23 mouse cellular contexts compared by ENCODE assay signal in genomic region chr11:115968731-115969405, GRCm38 (mm10). TPM values are rescaled to one million over a fixed set of nuclear protein-coding genes. Genes with fewer than 3 reads are reported as not detected.
A peak's percentile ranks its signal among the peaks of the same experiment; 100 is the strongest.
DNase-seq lines count a peak whose midpoint lies in the region; ATAC-seq and TF ChIP-seq lines count a peak whose summit lies in the region.
"Had no signal": no experiment of that assay in that cellular context is flagged by ENCODE, and none has a peak within 500 bp of the region (broad histone marks: within the 10 kb centered on the region; RNA-seq: fewer than 3 reads in every experiment).

No protein-coding gene starts in this region.

- H3K9me3 ChIP-seq in lung, postnatal 0 days (ENCODE audit: low read length) = no peaks in the 10 kb centered on the region
- H3K9me3 ChIP-seq in ES-E14 (ENCODE audit: control insufficient read depth, insufficient read depth, low read depth, low read length) = no peaks in the 10 kb centered on the region
- H3K9me3 ChIP-seq: embryonic facial prominence, embryonic 13.5 days; hindbrain, embryonic 15.5 days; midbrain, embryonic 12.5 days; neural tube, embryonic 13.5 days had no signal

- H3K4me1 ChIP-seq in lung, postnatal 0 days (ENCODE audit: insufficient read depth, low read depth, low read length) = peaks cover 8% of the 10 kb centered on the region; the same call in 1 of the 2 replicates
- H3K4me1 ChIP-seq in lung, adult 2 months (ENCODE audit: control insufficient read depth, insufficient read depth, low read length) = peaks cover 10% of the 10 kb centered on the region
- peaks cover 11 to 24% of the 10 kb centered on the region in 2 experiments for H3K4me1 ChIP-seq in ES-E14 (ENCODE audit: control insufficient read depth in 2 of 2, insufficient read depth in 2 of 2, low read length in 2 of 2, poor library complexity in 1 of 2)
- H3K4me1 ChIP-seq: hindbrain, embryonic 15.5 days had no signal

- ATAC-seq in lung, postnatal 0 days = no peak
- ATAC-seq in granulocyte monocyte progenitor cell, adult 5-6 weeks (replicated peaks; ENCODE audit: poor library complexity, severe bottlenecking) = peak; percentile 41; the same call in 1 of the 2 replicates
- ATAC-seq: forebrain, postnatal 0 days had no signal

- in situ Hi-C loops in ES-E14 (cut with MboI; ENCODE audit: low sequenced_read_pairs in 2 of 2, unreplicated experiment in 2 of 2) = no loop called here

- no peak for TF ChIP-seq CTCF in lung, postnatal 0 days (IDR thresholded peaks at IDR 0.05)
- no peak for TF ChIP-seq CTCF in lung, adult 2 months (IDR thresholded peaks at IDR 0.05; ENCODE audit: insufficient read depth, low read length)

- H3K36me3 ChIP-seq in lung, postnatal 0 days (ENCODE audit: insufficient read depth, low read length) = peaks cover 7% of the 10 kb centered on the region; the same call in 1 of the 2 replicates
- H3K36me3 ChIP-seq in ES-E14 (ENCODE audit: control insufficient read depth, insufficient read depth, low read length, poor library complexity, severe bottlenecking) = peaks cover 17% of the 10 kb centered on the region

- TF ChIP-seq EP300 in lung, postnatal 0 days (IDR thresholded peaks at IDR 0.05) = no peak

- H3K9ac ChIP-seq in lung, postnatal 0 days (replicated peaks; ENCODE audit: low read depth) = no peak overlapping the region
- H3K9ac ChIP-seq in ES-E14 (ENCODE audit: insufficient read depth, low read depth, low read length, poor library complexity, severe bottlenecking) = no peak overlapping the region
- H3K9ac ChIP-seq: embryonic facial prominence, embryonic 13.5 days; forebrain, postnatal 0 days; hindbrain, embryonic 15.5 days; midbrain, embryonic 12.5 days; neural tube, embryonic 13.5 days had no signal

- H3K4me3 ChIP-seq in lung, postnatal 0 days (ENCODE audit: low read depth, low read length) = no peak overlapping the region
- no peak overlapping the region for H3K4me3 ChIP-seq in lung, adult 2 months (replicated peaks; ENCODE audit: extremely low read depth, low read depth, low read length)
- no peak overlapping the region for H3K4me3 ChIP-seq in ES-E14 (ENCODE audit: insufficient read depth in 1 of 2, low read depth in 1 of 2, low read length in 2 of 2, poor library complexity in 1 of 2, severe bottlenecking in 1 of 2)
- H3K4me3 ChIP-seq: embryonic facial prominence, embryonic 13.5 days; hindbrain, embryonic 15.5 days; midbrain, embryonic 12.5 days; neural tube, embryonic 13.5 days had no signal

- H3K27me3 ChIP-seq in lung, postnatal 0 days (replicated peaks; ENCODE audit: insufficient read depth, low read length) = peaks cover 16% of the 10 kb centered on the region; the same call in 1 of the 2 replicates

- no peak overlapping the region for H3K27ac ChIP-seq in lung, postnatal 0 days (ENCODE audit: low read length)
- H3K27ac ChIP-seq in ES-E14 (ENCODE audit: insufficient read depth, low read depth, low read length, poor library complexity, severe bottlenecking) = no peak overlapping the region
- H3K27ac ChIP-seq: hindbrain, embryonic 15.5 days; midbrain, embryonic 12.5 days; neural tube, embryonic 13.5 days had no signal

- no peak overlapping the region for H3K4me2 ChIP-seq in lung, postnatal 0 days (replicated peaks; ENCODE audit: low read depth, low read length)
- H3K4me2 ChIP-seq: embryonic facial prominence, embryonic 13.5 days; hindbrain, embryonic 15.5 days; midbrain, embryonic 12.5 days; neural tube, embryonic 13.5 days had no signal

- DNase-seq in lung, postnatal 0 days (ENCODE audit: low spot score) = peak; percentile 36
- no peak for DNase-seq in lung, adult 2 months
- DNase-seq in B cell, adult 2 months = peak; percentile 24 to 27
- DNase-seq in ES-E14 (ENCODE audit: low read depth, low spot score) = no peak
- DNase-seq in layer of hippocampus, adult 18-20 months (ENCODE audit: low spot score in 2 of 2) = no peak
- no peak for DNase-seq in gastrocnemius, postnatal 4 days (ENCODE audit: low spot score in 2 of 2)
- DNase-seq in embryo, embryonic 10 days (ENCODE audit: low spot score) = no peak
- DNase-seq: adrenal gland, postnatal 10 days; cerebellum, adult 18-20 months; forebrain, postnatal 0 days; gastrocnemius, postnatal 10 days; heart, postnatal 14 days; kidney, adult 11 months; left cerebral cortex, postnatal 4 days; thymus, adult 2 months had no signal

- 55% methylated on average over 5 of the region's 5 CpGs for WGBS in lung, postnatal 0 days
- 62% methylated on average over 5 of the region's 5 CpGs for WGBS in lung, adult 2 months

- TF ChIP-seq POLR2A in lung, adult 2 months (IDR thresholded peaks at IDR 0.05; ENCODE audit: borderline replicate concordance, extremely low read depth, low read depth, low read length) = no peak

TF ChIP-seq in ES-E14, 5 proteins besides CTCF, POLR2A, EP300 and RAD21:
- peak; percentile 71 for TF ChIP-seq ZNF384 (IDR thresholded peaks at IDR 0.05; ENCODE audit: low read depth, low read length)
- TF ChIP-seq HCFC1 (IDR thresholded peaks at IDR 0.05; ENCODE audit: borderline replicate concordance, insufficient read depth, low read length) = no peak
- TF ChIP-seq CHD2 (IDR thresholded peaks at IDR 0.05; ENCODE audit: low read depth, low read length) = no peak
- TF ChIP-seq MAFK (IDR thresholded peaks at IDR 0.05; ENCODE audit: insufficient read depth, low read depth, low read length) = no peak
- no peak for TF ChIP-seq ZC3H11A (IDR thresholded peaks at IDR 0.05; ENCODE audit: borderline replicate concordance, low read depth, low read length)

RNA-seq across cellular contexts. Expression of gene Itgb4, which starts 5.6 kb away (rescaled TPM):
- 3.8 and 4.2 TPM in 2 replicates for polyA plus RNA-seq in lung, postnatal 0 days (2015; fragmentation: Nextera tagmentation; extraction: Ambion mirVana)
- 11.0 and 14.7 TPM in 2 replicates for polyA plus RNA-seq in lung, adult 2 months (2012; rRNA removed)
- total RNA-seq in ES-E14 (2012; rRNA removed) = 9.6 and 26.3 TPM in 2 replicates
- total RNA-seq in granulocyte monocyte progenitor cell, adult 5-6 weeks (2014; fragmentation: Nextera tagmentation) = not detected in 2 replicates
- not detected in 2 replicates for total RNA-seq in granulocyte monocyte progenitor cell, adult 5-6 weeks (2017)
- 1 to 10 TPM; 7.9 to 8.7 TPM for total RNA-seq in layer of hippocampus, adult 18-20 months (2021)
- 1 to 10 TPM; 5.1 to 6.2 TPM for total RNA-seq in gastrocnemius, postnatal 4 days (2021)

RNA-seq across cellular contexts. Expression of gene Recql5, which starts 35.6 kb away (rescaled TPM):
- 9.2 and 9.9 TPM in 2 replicates for polyA plus RNA-seq in lung, postnatal 0 days (2015; fragmentation: Nextera tagmentation; extraction: Ambion mirVana)
- polyA plus RNA-seq in lung, adult 2 months (2012; rRNA removed) = 14.5 and 18.0 TPM in 2 replicates
- total RNA-seq in ES-E14 (2012; rRNA removed) = 28.0 and 40.8 TPM in 2 replicates
- total RNA-seq in granulocyte monocyte progenitor cell, adult 5-6 weeks (2014; fragmentation: Nextera tagmentation) = 22.8 and 27.6 TPM in 2 replicates
- 18.9 and 19.3 TPM in 2 replicates for total RNA-seq in granulocyte monocyte progenitor cell, adult 5-6 weeks (2017)
- 10 to 100 TPM; 28.6 to 29.4 TPM for total RNA-seq in layer of hippocampus, adult 18-20 months (2021)
- total RNA-seq in gastrocnemius, postnatal 4 days (2021) = 10 to 100 TPM in 1 of 2 experiments, 1 to 10 TPM in 1; 8.6 to 12.9 TPM

RNA-seq across cellular contexts. Expression of gene Sap30bp, which starts 35.8 kb away (rescaled TPM):
- polyA plus RNA-seq in lung, postnatal 0 days (2015; fragmentation: Nextera tagmentation; extraction: Ambion mirVana) = 21.2 and 22.8 TPM in 2 replicates
- 18.8 and 23.0 TPM in 2 replicates for polyA plus RNA-seq in lung, adult 2 months (2012; rRNA removed)
- total RNA-seq in ES-E14 (2012; rRNA removed) = 52.1 and 63.5 TPM in 2 replicates
- 20.4 and 44.5 TPM in 2 replicates for total RNA-seq in granulocyte monocyte progenitor cell, adult 5-6 weeks (2014; fragmentation: Nextera tagmentation)
- total RNA-seq in granulocyte monocyte progenitor cell, adult 5-6 weeks (2017) = 145 and 211 TPM in 2 replicates
- 10 to 100 TPM; 51.3 to 56.7 TPM for total RNA-seq in layer of hippocampus, adult 18-20 months (2021)
- total RNA-seq in gastrocnemius, postnatal 4 days (2021) = 10 to 100 TPM; 25.1 to 25.7 TPM

RNA-seq across cellular contexts. Expression of gene Galk1, which starts 43.7 kb away (rescaled TPM):
- polyA plus RNA-seq in lung, postnatal 0 days (2015; fragmentation: Nextera tagmentation; extraction: Ambion mirVana) = 91.0 and 95.6 TPM in 2 replicates
- 49.5 and 57.1 TPM in 2 replicates for polyA plus RNA-seq in lung, adult 2 months (2012; rRNA removed)
- 144 and 195 TPM in 2 replicates for total RNA-seq in ES-E14 (2012; rRNA removed)
- 36.7 and 62.2 TPM in 2 replicates for total RNA-seq in granulocyte monocyte progenitor cell, adult 5-6 weeks (2014; fragmentation: Nextera tagmentation)
- 41.3 and 52.3 TPM in 2 replicates for total RNA-seq in granulocyte monocyte progenitor cell, adult 5-6 weeks (2017)
- total RNA-seq in layer of hippocampus, adult 18-20 months (2021) = 10 to 100 TPM; 11.7 to 14.1 TPM
- total RNA-seq in gastrocnemius, postnatal 4 days (2021) = 10 to 100 TPM; 32.7 to 40.0 TPM

RNA-seq across cellular contexts. Expression of gene Smim6, which starts 57.1 kb away (rescaled TPM):
- polyA plus RNA-seq in lung, postnatal 0 days (2015; fragmentation: Nextera tagmentation; extraction: Ambion mirVana) = 58.1 and 61.5 TPM in 2 replicates
- polyA plus RNA-seq in lung, adult 2 months (2012; rRNA removed) = 8.5 and 9.1 TPM in 2 replicates
- total RNA-seq in ES-E14 (2012; rRNA removed) = 0.45 TPM in 1 of 2 replicates, not detected in the other
- 0.88 and 2.3 TPM in 2 replicates for total RNA-seq in granulocyte monocyte progenitor cell, adult 5-6 weeks (2014; fragmentation: Nextera tagmentation)
- 0.69 TPM in 1 of 2 replicates, not detected in the other for total RNA-seq in granulocyte monocyte progenitor cell, adult 5-6 weeks (2017)
- not detected for total RNA-seq in layer of hippocampus, adult 18-20 months (2021)
- under 1 TPM in 1 of 2 experiments, not detected in 1; 0.39 TPM for total RNA-seq in gastrocnemius, postnatal 4 days (2021)
- total RNA-seq: forebrain, postnatal 0 days; gastrocnemius, postnatal 10 days; heart, adult 8-10 months; left cerebral cortex, adult 18-20 months; left cerebral cortex, postnatal 4 days had no signal
- polyA plus RNA-seq: cortical plate, adult 2 months had no signal

Comparison
In these comparisons a context has a peak if more than half of its experiments do, and no peak if none do; other contexts are left out.
1. DNase-seq: peak in lung, postnatal 0 days (single experiment) and B cell, adult 2 months (2 of 2); none in lung, adult 2 months (single experiment), ES-E14 (single experiment), layer of hippocampus, adult 18-20 months (0 of 2), gastrocnemius, postnatal 4 days (0 of 2) and embryo, embryonic 10 days (single experiment).
2. RNA of gene Itgb4, which starts 5.6 kb away (total RNA-seq): 9.6 to 26.3 TPM in ES-E14, 7.9 to 8.7 TPM in layer of hippocampus, adult 18-20 months and 5.1 to 6.2 TPM in gastrocnemius, postnatal 4 days; not detected in granulocyte monocyte progenitor cell, adult 5-6 weeks; every median in the first group is over 4 times any median in the second.